Mouse (Mus musculus) liver, embryonic 15.5 days (tissue): ENCODE measurements around the gene Rps16. TPM values are rescaled to one million over a fixed set of nuclear protein-coding genes. Genes with fewer than 3 reads are reported as not detected.
A peak's percentile ranks its signal among the peaks of the same experiment; 100 is the strongest.

Experiments used
- ATAC-seq: fragments of 200-750 bp; cut with Nextera tagmentation; 2 replicates; pipeline ENCODE4 v1.8.0; 2017; ENCODE audit warnings: moderate number of reproducible peaks, mild to moderate bottlenecking, moderate library complexity; ENCODE audit not compliant: insufficient read depth
- H3K27ac ChIP-seq: fragments of 300-500 bp; sonication (generic); replicated peaks from 2 replicates; pipeline ENCODE4 v1.5.1; 2015; ENCODE audit warnings: mild to moderate bottlenecking, inconsistent platforms
- H3K27me3 ChIP-seq: fragments of 300-500 bp; sonication (generic); 2 replicates; pipeline ENCODE4 v1.6.1; 2015; ENCODE audit warnings: mild to moderate bottlenecking, inconsistent platforms
- H3K36me3 ChIP-seq: fragments of 300-500 bp; sonication (generic); replicated peaks from 2 replicates; pipeline ENCODE4 v1.6.1; 2015; ENCODE audit warnings: moderate library complexity, mild to moderate bottlenecking, inconsistent platforms
- H3K4me1 ChIP-seq: fragments of 300-500 bp; sonication (generic); replicated peaks from 2 replicates; pipeline ENCODE4 v1.6.1; 2015; ENCODE audit warnings: inconsistent platforms
- H3K4me2 ChIP-seq: fragments of 300-500 bp; sonication (generic); 2 replicates; pipeline ENCODE4 v1.6.1; 2015; ENCODE audit warnings: moderate library complexity, mild to moderate bottlenecking, inconsistent platforms
- H3K4me3 ChIP-seq: fragments of 300-500 bp; sonication (generic); replicated peaks from 2 replicates; pipeline ENCODE4 v1.5.1; 2015; ENCODE audit warnings: mild to moderate bottlenecking, inconsistent platforms
- H3K9ac ChIP-seq: fragments of 300-500 bp; sonication (generic); 2 replicates; pipeline ENCODE4 v1.6.1; 2015; ENCODE audit warnings: moderate library complexity, mild to moderate bottlenecking, inconsistent platforms
- H3K9me3 ChIP-seq: fragments of 300-500 bp; sonication (generic); replicated peaks from 2 replicates; pipeline ENCODE4 v1.6.1; 2016; ENCODE audit warnings: inconsistent platforms
- WGBS: fragments of 180-500 bp; shearing (Covaris S2); methylation state at CpG from one replicate; pipeline ENCODE4 v1.1.7; 2015; ENCODE audit warnings: mixed read lengths; ENCODE audit not compliant: insufficient replicate concordance; 5-methylcytosine and 5-hydroxymethylcytosine counted together
- polyA plus RNA-seq: library from polyadenylated mRNA; unstranded; fragments of >200 nt; fragmentation: Nextera tagmentation; extraction: Ambion mirVana; gene quantifications from 2 replicates; pipeline ENCODE4 v1.2.1, GENCODE M21; 2015

Rps16 gene
- polyA plus RNA-seq, 1 experiment from 2014 or later = 619 TPM

- H3K27ac ChIP-seq = peak overlapping the region; percentile 52
- peak overlapping the region; percentile 90 for H3K4me2 ChIP-seq
- 7% methylated on average over 4 of the region's 4 CpGs for WGBS
- H3K4me3 ChIP-seq = peak overlapping the region; percentile 82
- no peaks in the 10 kb centered on the region for H3K9me3 ChIP-seq
- H3K4me1 ChIP-seq = peaks cover 33% of the 10 kb centered on the region
- no peaks in the 10 kb centered on the region for H3K27me3 ChIP-seq
- peaks cover 33% of the 10 kb centered on the region for H3K36me3 ChIP-seq
- peak overlapping the region; percentile 91 for H3K9ac ChIP-seq
- ATAC-seq = no peak
Measured at GRCm38 (mm10) chr7:28351676-28352191, 1.3 kb downstream of the Rps16 start.

- no peak for ATAC-seq
- no peaks in the 10 kb centered on the region for H3K27me3 ChIP-seq
- H3K4me1 ChIP-seq = peaks cover 48% of the 10 kb centered on the region
- H3K27ac ChIP-seq = no peak overlapping the region
- no peak overlapping the region for H3K4me2 ChIP-seq
- WGBS = 94% methylated on average over 2 of the region's 2 CpGs
- no peak overlapping the region for H3K9ac ChIP-seq
- no peak overlapping the region for H3K4me3 ChIP-seq
- H3K36me3 ChIP-seq = peaks cover 33% of the 10 kb centered on the region
- H3K9me3 ChIP-seq = no peaks in the 10 kb centered on the region
Measured at GRCm38 (mm10) chr7:28353267-28353666, 2.8 kb downstream of the Rps16 start.

- H3K9ac ChIP-seq = no peak overlapping the region
- H3K4me2 ChIP-seq = no peak overlapping the region
- no peaks in the 10 kb centered on the region for H3K9me3 ChIP-seq
- 0 out of 2 replicates have a peak overlapping the region, but pooled peaks have one; percentile 3 for H3K27ac ChIP-seq
- peaks cover 45% of the 10 kb centered on the region for H3K4me1 ChIP-seq
- H3K36me3 ChIP-seq = peaks cover 33% of the 10 kb centered on the region
- H3K4me3 ChIP-seq = no peak overlapping the region
- ATAC-seq = no peak
- H3K27me3 ChIP-seq = no peaks in the 10 kb centered on the region
- 69% methylated on average over 3 of the region's 3 CpGs for WGBS
Measured at GRCm38 (mm10) chr7:28354113-28354581, 3.7 kb downstream of the Rps16 start.

- ATAC-seq = no peak
- 83% methylated on average over 3 of the region's 3 CpGs for WGBS
- H3K27ac ChIP-seq = 0 out of 2 replicates have a peak overlapping the region, but pooled peaks have one; percentile 3
Measured at GRCm38 (mm10) chr7:28354596-28354995, 4.1 kb downstream of the Rps16 start.

GRCm38 (mm10) chr7:28355221-28355620, 4.8 kb downstream of the Rps16 start:
- peaks cover 36% of the 10 kb centered on the region for H3K36me3 ChIP-seq
- peaks cover 34% of the 10 kb centered on the region for H3K4me1 ChIP-seq
- H3K9me3 ChIP-seq = no peaks in the 10 kb centered on the region
- no peak overlapping the region for H3K4me2 ChIP-seq
- no peak overlapping the region for H3K4me3 ChIP-seq
- no peaks in the 10 kb centered on the region for H3K27me3 ChIP-seq
- 62% methylated on average over 3 of the region's 3 CpGs for WGBS
- no peak for ATAC-seq
- H3K27ac ChIP-seq = no peak overlapping the region
- H3K9ac ChIP-seq = no peak overlapping the region

More at GRCm38 (mm10) chr7:28354596-28354995, 4.1 kb downstream of the Rps16 start:
- Histone ChIP-seq H3K36me3 (peaks cover 33% of the 10 kb centered on the region), H3K4me1 (peaks cover 40% of the 10 kb centered on the region), H3K9ac (no peak overlapping the region), H3K27me3 (no peaks in the 10 kb centered on the region), H3K4me2 (no peak overlapping the region), H3K4me3 (no peak overlapping the region), H3K9me3 (no peaks in the 10 kb centered on the region)

GRCm38 (mm10) chr7:28356981-28357380, 6.5 kb downstream of the Rps16 start:
- ATAC-seq = no peak
- 24% methylated on average over 5 of the region's 5 CpGs for WGBS
- no peak overlapping the region for H3K9ac ChIP-seq
- H3K9me3 ChIP-seq = no peaks in the 10 kb centered on the region
- peaks cover 24% of the 10 kb centered on the region for H3K4me1 ChIP-seq
- 0 out of 2 replicates have a peak overlapping the region, but pooled peaks have one; percentile 45 for H3K27ac ChIP-seq
- no peak overlapping the region for H3K4me2 ChIP-seq
- no peak overlapping the region for H3K4me3 ChIP-seq
- no peaks in the 10 kb centered on the region for H3K27me3 ChIP-seq
- peaks cover 33% of the 10 kb centered on the region for H3K36me3 ChIP-seq

GRCm38 (mm10) chr7:28357984-28358383, 7.5 kb downstream of the Rps16 start:
- WGBS = 14% methylated on average over 5 of the region's 5 CpGs
- Histone ChIP-seq H3K27ac (peak overlapping the region; percentile 45; the same call in 1 of the 2 replicates), H3K27me3 (no peaks in the 10 kb centered on the region), H3K4me3 (no peak overlapping the region), H3K36me3 (peaks cover 26% of the 10 kb centered on the region), H3K4me1 (peaks cover 21% of the 10 kb centered on the region), H3K9ac (no peak overlapping the region), H3K4me2 (peak overlapping the region; percentile 8; the same call in 1 of the 2 replicates), H3K9me3 (no peaks in the 10 kb centered on the region)
- ATAC-seq = peak; percentile 45; the same call in 1 of the 2 replicates

- Histone ChIP-seq H3K4me2 (0 out of 2 replicates have a peak overlapping the region, but pooled peaks have one; percentile 8), H3K9ac (no peak overlapping the region), H3K27ac (peak overlapping the region; percentile 45; the same call in 1 of the 2 replicates), H3K27me3 (no peaks in the 10 kb centered on the region), H3K36me3 (peaks cover 21% of the 10 kb centered on the region), H3K9me3 (no peaks in the 10 kb centered on the region), H3K4me1 (peaks cover 21% of the 10 kb centered on the region), H3K4me3 (no peak overlapping the region)
- 53% methylated on average over 7 of the region's 7 CpGs for WGBS
- no peak for ATAC-seq
Measured at GRCm38 (mm10) chr7:28358431-28358830, 8.0 kb downstream of the Rps16 start.

- Histone ChIP-seq H3K9me3 (no peaks in the 10 kb centered on the region), H3K4me2 (no peak overlapping the region), H3K4me3 (no peak overlapping the region), H3K36me3 (peaks cover 13% of the 10 kb centered on the region; the same call in 1 of the 2 replicates), H3K27me3 (no peaks in the 10 kb centered on the region), H3K27ac (no peak overlapping the region), H3K4me1 (peaks cover 21% of the 10 kb centered on the region), H3K9ac (no peak overlapping the region)
- 65% methylated on average over 10 of the region's 10 CpGs for whole genome bisulfite sequencing
- ATAC-seq = no peak
Measured at GRCm38 (mm10) chr7:28359854-28360253, 9.4 kb downstream of the Rps16 start.

GRCm38 (mm10) chr7:28360291-28360690, 9.8 kb downstream of the Rps16 start:
- no peak for ATAC-seq
- H3K4me3 ChIP-seq = no peak overlapping the region
- H3K4me1 ChIP-seq = peaks cover 21% of the 10 kb centered on the region
- no peak overlapping the region for H3K4me2 ChIP-seq
- no peak overlapping the region for H3K27ac ChIP-seq
- 72% methylated on average over 6 of the region's 6 CpGs for WGBS
- peaks cover 13% of the 10 kb centered on the region; the same call in 1 of the 2 replicates for H3K36me3 ChIP-seq
- H3K27me3 ChIP-seq = no peaks in the 10 kb centered on the region
- H3K9me3 ChIP-seq = no peaks in the 10 kb centered on the region
- no peak overlapping the region for H3K9ac ChIP-seq

GRCm38 (mm10) chr7:28361647-28362341, 11.3 kb downstream of the Rps16 start:
- Histone ChIP-seq H3K36me3 (peaks cover 15% of the 10 kb centered on the region; the same call in 1 of the 2 replicates), H3K9ac (no peak overlapping the region), H3K9me3 (no peaks in the 10 kb centered on the region), H3K27me3 (no peaks in the 10 kb centered on the region), H3K27ac (no peak overlapping the region), H3K4me1 (peaks cover 18% of the 10 kb centered on the region), H3K4me2 (no peak overlapping the region), H3K4me3 (no peak overlapping the region)
- ATAC-seq = no peak
- 73% methylated on average over 20 of the region's 20 CpGs for WGBS
